17 mouse cellular contexts compared by ENCODE assay signal in genomic region chr8:72385737-72386136, GRCm38 (mm10). TPM values are rescaled to one million over a fixed set of nuclear protein-coding genes. Genes with fewer than 3 reads are reported as not detected.
"Had no signal": no experiment of that assay in that cellular context is flagged by ENCODE, and none has a peak within 500 bp of the region (broad histone marks: within the 10 kb centered on the region; RNA-seq: fewer than 3 reads in every experiment).

No protein-coding gene starts in this region.

- H3K4me1 ChIP-seq: neural tube, embryonic 12.5 days; neural tube, embryonic 13.5 days; neural tube, embryonic 15.5 days; stomach, embryonic 15.5 days had no signal

- H3K27ac ChIP-seq: neural tube, embryonic 12.5 days; neural tube, embryonic 13.5 days; neural tube, embryonic 15.5 days; stomach, embryonic 15.5 days had no signal

- H3K4me2 ChIP-seq: neural tube, embryonic 12.5 days; neural tube, embryonic 13.5 days; neural tube, embryonic 15.5 days; stomach, embryonic 15.5 days had no signal

- H3K4me3 ChIP-seq: neural tube, embryonic 12.5 days; neural tube, embryonic 13.5 days; neural tube, embryonic 15.5 days; stomach, embryonic 15.5 days had no signal

- H3K9ac ChIP-seq: neural tube, embryonic 12.5 days; neural tube, embryonic 13.5 days; neural tube, embryonic 15.5 days; stomach, embryonic 15.5 days had no signal

- H3K27me3 ChIP-seq: neural tube, embryonic 12.5 days; neural tube, embryonic 13.5 days; neural tube, embryonic 15.5 days; stomach, embryonic 15.5 days had no signal

- H3K9me3 ChIP-seq: neural tube, embryonic 12.5 days; neural tube, embryonic 13.5 days; neural tube, embryonic 15.5 days; stomach, embryonic 15.5 days had no signal

- DNase-seq: retina, postnatal 1 day; right cerebral cortex, adult 18-20 months; right cerebral cortex, postnatal 14 days; right cerebral cortex, postnatal 25 days; right cerebral cortex, postnatal 4 days; spleen, adult 18-20 months; thymus, adult 18-20 months; thymus, adult 2 months; thymus, postnatal 14 days; thymus, postnatal 25 days; thymus, postnatal 36 days; thymus, postnatal 4 days had no signal

RNA-seq across cellular contexts. Expression of gene Calr3, which starts 57.9 kb away (rescaled TPM):
- polyA plus RNA-seq: small intestine, adult 2 months had no signal
